Mouse (Mus musculus) Muller cell, postnatal 12 days (primary cell): ENCODE results near the gene Mrgpra9.
"Not testable (repeated sequence)": the region's sequence is repeated elsewhere in the genome, so short reads cannot be mapped to it uniquely, and the experiment has no call there.

Source experiments
- DNase-seq: peaks from one replicate; pipeline ENCODE4 v3.0.0-alpha.2; 2015; ENCODE audit errors: inconsistent ontology term

Gene Mrgpra9

GRCm38 (mm10) chr7:47252770-47253169 is at the start of gene Mrgpra9:
Mrgpra9 (minus strand) TSS chr7:47252848.
- DNase-seq = no peak

- not testable (repeated sequence) for DNase-seq
Observed at GRCm38 (mm10) chr7:47299612-47300011, 47.0 kb upstream of the Mrgpra9 start.

- DNase-seq = not testable (repeated sequence)
Observed at GRCm38 (mm10) chr7:47271547-47271946, 18.9 kb upstream of the Mrgpra9 start.

- no peak for DNase-seq
Observed at GRCm38 (mm10) chr7:47244658-47245057, 8.0 kb downstream of the Mrgpra9 start.

- no peak for DNase-seq
Observed at GRCm38 (mm10) chr7:47204830-47205229, 47.8 kb downstream of the Mrgpra9 start, which contains the start of gene Mrgpra6. Mrgpra6 (minus strand) TSS chr7:47204920.

- no peak for DNase-seq
Observed at GRCm38 (mm10) chr7:47195271-47195670, 57.4 kb downstream of the Mrgpra9 start.
